Mouse (Mus musculus): ENCODE results near the gene Naaladl2.

DNA sequence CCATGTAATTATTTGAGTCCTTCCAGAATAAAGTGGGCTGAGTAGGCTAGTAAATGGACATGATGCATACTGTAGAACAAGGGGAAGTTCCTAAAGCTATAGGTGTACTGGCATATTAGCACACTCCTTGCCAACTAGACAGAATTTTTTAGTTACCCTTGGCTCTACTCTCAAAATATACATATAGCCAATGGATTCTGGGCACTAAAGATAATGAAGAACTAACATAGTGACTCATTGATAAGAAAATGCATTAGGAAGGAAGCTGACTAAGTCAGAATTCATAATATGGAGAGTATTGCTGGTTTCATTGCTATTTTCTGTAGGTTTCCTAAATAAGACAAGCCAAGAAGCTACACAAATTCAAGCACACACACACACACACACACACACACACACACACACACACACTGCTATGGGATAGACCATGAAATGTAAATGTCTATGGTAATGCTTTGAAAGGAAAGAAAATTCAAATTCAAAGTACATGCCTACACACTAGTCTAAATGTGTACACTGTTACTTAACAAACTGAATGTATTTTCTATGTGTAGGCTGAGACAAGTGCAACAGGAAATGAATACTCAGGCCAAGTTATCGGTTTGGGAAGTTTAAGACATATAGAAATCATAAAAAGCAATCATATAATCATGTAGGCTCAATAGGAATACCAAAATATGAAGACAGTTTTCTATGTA, 356.5 kb downstream of the Naaladl2 start:
- no peak for TF ChIP-seq CTCF (IDR thresholded peaks at IDR 0.05; ENCODE audit: low read depth)
- no peak for TF ChIP-seq EP300 (IDR thresholded peaks at IDR 0.05; ENCODE audit: low read depth)
